Mouse (Mus musculus): Measurements from ENCODE around the gene Cbr1.
"Not testable (repeated sequence)": the region's sequence is repeated elsewhere in the genome, so short reads cannot be mapped to it uniquely, and the experiment has no call there.

The Cbr1 gene

GRCm38 (mm10) chr16:93599461-93599860 lies 6.2 kb upstream of the Cbr1 start:
- DNase-seq (ENCODE audit: low spot score), result no peak

- peak; percentile 81 for DNase-seq (ENCODE audit: low spot score)
Measured at GRCm38 (mm10) chr16:93603439-93604212, 2.0 kb upstream of the Cbr1 start, which contains the start of gene Setd4. Gene Setd4, minus strand, starts transcription at chr16:93604063.

GRCm38 (mm10) chr16:93604481-93604969 lies 1.1 kb upstream of the Cbr1 start:
- DNase-seq (ENCODE audit: low spot score), result peak; percentile 38

- DNase-seq (ENCODE audit: low spot score), result no peak
Measured at GRCm38 (mm10) chr16:93606146-93606545, 493 bp downstream of the Cbr1 start.

- peak; percentile 83 for DNase-seq (ENCODE audit: low spot score)
Measured at GRCm38 (mm10) chr16:93607669-93608101, 2.0 kb downstream of the Cbr1 start.

- DNase-seq (ENCODE audit: low spot score), result no peak
Measured at GRCm38 (mm10) chr16:93608731-93609130, 3.1 kb downstream of the Cbr1 start.

- no peak for DNase-seq (ENCODE audit: low spot score)
Measured at GRCm38 (mm10) chr16:93609796-93610195, 4.1 kb downstream of the Cbr1 start.

- DNase-seq (ENCODE audit: low spot score), result no peak
Measured at GRCm38 (mm10) chr16:93610961-93611360, 5.3 kb downstream of the Cbr1 start.

- DNase-seq (ENCODE audit: low spot score), result peak; percentile 60
Measured at GRCm38 (mm10) chr16:93615118-93615870, 9.6 kb downstream of the Cbr1 start.

- DNase-seq (ENCODE audit: low spot score), result not testable (repeated sequence)
Measured at GRCm38 (mm10) chr16:93623759-93624158, 18.1 kb downstream of the Cbr1 start.

- no peak for DNase-seq (ENCODE audit: low spot score)
Measured at GRCm38 (mm10) chr16:93624671-93625070, 19.0 kb downstream of the Cbr1 start.

- no peak for DNase-seq (ENCODE audit: low spot score)
Measured at GRCm38 (mm10) chr16:93626745-93627144, 21.1 kb downstream of the Cbr1 start.

- no peak for DNase-seq (ENCODE audit: low spot score)
Measured at GRCm38 (mm10) chr16:93627761-93628400, 22.2 kb downstream of the Cbr1 start, which contains the start of gene Gm5678. Gene Gm5678, plus strand, starts transcription at chr16:93628097.

- no peak for DNase-seq (ENCODE audit: low spot score)
Measured at GRCm38 (mm10) chr16:93644006-93644405, 38.4 kb downstream of the Cbr1 start.

- no peak for DNase-seq (ENCODE audit: low spot score)
Measured at GRCm38 (mm10) chr16:93648441-93649183, 43.0 kb downstream of the Cbr1 start.

All from c-Kit-positive CD71-positive TER-119-positive erythroid progenitor cells, embryonic 14.5 days (primary cell).